ENCODE assay signal across 9 mouse cellular contexts in the genomic region with DNA sequence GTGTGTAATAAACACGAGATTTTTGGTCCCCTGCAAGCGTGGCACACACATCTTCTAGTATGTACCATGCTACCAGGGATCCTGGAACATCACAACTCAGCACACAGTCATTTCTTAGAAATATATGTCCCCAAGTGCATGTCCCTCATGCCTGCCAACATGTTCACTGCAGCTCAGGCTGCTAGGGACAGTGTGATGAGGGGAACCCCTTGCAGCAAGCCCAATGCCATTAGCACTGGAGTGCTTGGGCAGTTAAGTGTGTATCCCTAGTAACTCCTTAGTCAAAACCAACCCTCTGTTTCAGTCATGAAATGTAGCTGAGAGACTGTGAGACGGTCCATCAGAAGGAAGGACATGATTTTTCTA.
DNase-seq lines count a peak whose midpoint lies in the region; ATAC-seq lines count a peak whose summit lies in the region.
"Had no signal": no experiment of that assay in that cellular context is flagged by ENCODE, and none has a peak within 500 bp of the region (broad histone marks: within the 10 kb centered on the region; RNA-seq: fewer than 3 reads in every experiment).

No protein-coding gene starts in this region.

- no peak for DNase-seq in kidney, postnatal 4 days
- no peak for DNase-seq in hindbrain, embryonic 14.5 days (ENCODE audit: low spot score)
- DNase-seq in ovary, postnatal 36 days (ENCODE audit: low spot score), result no peak
- DNase-seq in lung, postnatal 25 days (ENCODE audit: low spot score), result no peak
- DNase-seq in urinary bladder, postnatal 4 days (ENCODE audit: low spot score in 2 of 2), result no peak

- 48% methylated on average over 3 of the region's 3 CpGs for WGBS in kidney, embryonic 16.5 days
- WGBS in embryonic facial prominence, embryonic 13.5 days, result 46% methylated on average over 3 of the region's 3 CpGs
- 22% methylated on average over 3 of the region's 3 CpGs for WGBS in hindbrain, embryonic 14.5 days
- 29% methylated on average over 3 of the region's 3 CpGs for WGBS in midbrain, embryonic 15.5 days

- H3K4me1 ChIP-seq in kidney, embryonic 16.5 days (ENCODE audit: insufficient read depth, low read length), result peaks cover 12% of the 10 kb centered on the region; the same call in 1 of the 2 replicates
- H3K4me1 ChIP-seq in embryonic facial prominence, embryonic 13.5 days, result peaks cover 22% of the 10 kb centered on the region
- peaks cover 20% of the 10 kb centered on the region for H3K4me1 ChIP-seq in hindbrain, embryonic 14.5 days (replicated peaks; ENCODE audit: control insufficient read depth, insufficient read depth, low read length)
- H3K4me1 ChIP-seq in midbrain, embryonic 15.5 days, result peaks cover 21% of the 10 kb centered on the region

- peak overlapping the region; percentile 40; the same call in 1 of the 2 replicates for H3K4me3 ChIP-seq in kidney, embryonic 16.5 days (ENCODE audit: low read length)
- H3K4me3 ChIP-seq in embryonic facial prominence, embryonic 13.5 days, result peak overlapping the region; percentile 40
- H3K4me3 ChIP-seq in hindbrain, embryonic 14.5 days (replicated peaks; ENCODE audit: low read length), result peak overlapping the region; percentile 24
- peak overlapping the region; percentile 36 for H3K4me3 ChIP-seq in midbrain, embryonic 15.5 days

- peak overlapping the region; percentile 69 for H3K4me2 ChIP-seq in kidney, embryonic 16.5 days (replicated peaks; ENCODE audit: low read depth, low read length)
- H3K4me2 ChIP-seq in embryonic facial prominence, embryonic 13.5 days, result peak overlapping the region; percentile 68
- peak overlapping the region; percentile 46 for H3K4me2 ChIP-seq in hindbrain, embryonic 14.5 days (replicated peaks)
- peak overlapping the region; percentile 66 for H3K4me2 ChIP-seq in midbrain, embryonic 15.5 days

- no peak overlapping the region for H3K27ac ChIP-seq in kidney, embryonic 16.5 days (ENCODE audit: low read length)
- H3K27ac ChIP-seq in embryonic facial prominence, embryonic 13.5 days, result no peak overlapping the region
- H3K27ac ChIP-seq in hindbrain, embryonic 14.5 days, result peak overlapping the region; percentile 77
- peak overlapping the region; percentile 82 for H3K27ac ChIP-seq in midbrain, embryonic 15.5 days

- H3K9me3 ChIP-seq in kidney, embryonic 16.5 days (ENCODE audit: low read length), result no peaks in the 10 kb centered on the region
- no peaks in the 10 kb centered on the region for H3K9me3 ChIP-seq in embryonic facial prominence, embryonic 13.5 days
- H3K9me3 ChIP-seq in hindbrain, embryonic 14.5 days (ENCODE audit: control insufficient read depth, low read length), result no peaks in the 10 kb centered on the region
- H3K9me3 ChIP-seq in midbrain, embryonic 15.5 days, result no peaks in the 10 kb centered on the region
- H3K9me3 ChIP-seq: G1E had no signal

- no peak for ATAC-seq in kidney, embryonic 16.5 days (ENCODE audit: low FRiP score, low TSS enrichment)
- ATAC-seq in embryonic facial prominence, embryonic 13.5 days (ENCODE audit: insufficient number of reproducible peaks, insufficient read depth, low FRiP score, low TSS enrichment, low read depth), result no peak
- peak; percentile 21; the same call in 1 of the 2 replicates for ATAC-seq in hindbrain, embryonic 14.5 days (ENCODE audit: low FRiP score)
- peak; percentile 55 for ATAC-seq in midbrain, embryonic 15.5 days (replicated peaks)

- no peaks in the 10 kb centered on the region for H3K36me3 ChIP-seq in kidney, embryonic 16.5 days (ENCODE audit: insufficient read depth, low read length)
- no peaks in the 10 kb centered on the region for H3K36me3 ChIP-seq in embryonic facial prominence, embryonic 13.5 days
- H3K36me3 ChIP-seq in hindbrain, embryonic 14.5 days (replicated peaks; ENCODE audit: control insufficient read depth, insufficient read depth), result no peaks in the 10 kb centered on the region
- no peaks in the 10 kb centered on the region for H3K36me3 ChIP-seq in midbrain, embryonic 15.5 days (replicated peaks)
- H3K36me3 ChIP-seq: G1E had no signal

- H3K9ac ChIP-seq in kidney, embryonic 16.5 days (replicated peaks; ENCODE audit: low read length), result no peak overlapping the region
- H3K9ac ChIP-seq in embryonic facial prominence, embryonic 13.5 days, result peak overlapping the region; percentile 59; the same call in 1 of the 2 replicates
- peak overlapping the region; percentile 55 for H3K9ac ChIP-seq in hindbrain, embryonic 14.5 days
- peak overlapping the region; percentile 30 for H3K9ac ChIP-seq in midbrain, embryonic 15.5 days

- no peaks in the 10 kb centered on the region for H3K27me3 ChIP-seq in kidney, embryonic 16.5 days (ENCODE audit: insufficient read depth, low read length)
- no peaks in the 10 kb centered on the region for H3K27me3 ChIP-seq in embryonic facial prominence, embryonic 13.5 days
- no peaks in the 10 kb centered on the region for H3K27me3 ChIP-seq in hindbrain, embryonic 14.5 days (ENCODE audit: control insufficient read depth, insufficient read depth, low read length)
- H3K27me3 ChIP-seq in midbrain, embryonic 15.5 days (replicated peaks), result no peaks in the 10 kb centered on the region

Comparison
In these comparisons a context has a peak if more than half of its experiments do, and no peak if none do; other contexts are left out.
1. ATAC-seq: peak in hindbrain, embryonic 14.5 days (single experiment) and midbrain, embryonic 15.5 days (single experiment); none in kidney, embryonic 16.5 days (single experiment) and embryonic facial prominence, embryonic 13.5 days (single experiment).
2. H3K27ac ChIP-seq: peak in hindbrain, embryonic 14.5 days (single experiment) and midbrain, embryonic 15.5 days (single experiment); none in kidney, embryonic 16.5 days (single experiment) and embryonic facial prominence, embryonic 13.5 days (single experiment).
3. Peak in every context shown above with its lines, with median percentiles within 50 percentile points of each other: H3K4me2 ChIP-seq and H3K4me3 ChIP-seq.